Mouse (Mus musculus) intestine, embryonic 15.5 days (tissue): ENCODE results near the gene Pfkl. TPM values are rescaled to one million over a fixed set of nuclear protein-coding genes. Genes with fewer than 3 reads are reported as not detected.
"Not testable (repeated sequence)": the region's sequence is repeated elsewhere in the genome, so short reads cannot be mapped to it uniquely, and the experiment has no call there.

Source experiments
- ATAC-seq: fragments of 200-750 bp; cut with Nextera tagmentation; 2 replicates; pipeline ENCODE4 v1.8.0; 2017; ENCODE audit warnings: moderate TSS enrichment, moderate library complexity
- H3K27ac ChIP-seq: fragments of 300-500 bp; sonication (generic); 2 replicates; pipeline ENCODE4 v1.5.1; 2015; ENCODE audit warnings: mild to moderate bottlenecking, inconsistent platforms
- H3K27me3 ChIP-seq: fragments of 300-500 bp; sonication (generic); replicated peaks from 2 replicates; pipeline ENCODE4 v1.6.1; 2015; ENCODE audit warnings: inconsistent platforms
- H3K36me3 ChIP-seq: fragments of 300-500 bp; sonication (generic); 2 replicates; pipeline ENCODE4 v1.6.1; 2015; ENCODE audit warnings: inconsistent platforms
- H3K4me1 ChIP-seq: fragments of 300-500 bp; sonication (generic); replicated peaks from 2 replicates; pipeline ENCODE4 v1.6.1; 2015; ENCODE audit warnings: inconsistent platforms
- H3K4me2 ChIP-seq: fragments of 300-500 bp; sonication (generic); replicated peaks from 2 replicates; pipeline ENCODE4 v1.6.1; 2015; ENCODE audit warnings: mild to moderate bottlenecking, inconsistent platforms
- H3K4me3 ChIP-seq: fragments of 300-500 bp; sonication (generic); replicated peaks from 2 replicates; pipeline ENCODE4 v1.5.1; 2015; ENCODE audit warnings: inconsistent platforms
- H3K9ac ChIP-seq: fragments of 300-500 bp; sonication (generic); 2 replicates; pipeline ENCODE4 v1.6.1; 2015; ENCODE audit warnings: inconsistent platforms
- H3K9me3 ChIP-seq: fragments of 300-500 bp; sonication (generic); 2 replicates; pipeline ENCODE4 v1.6.1; 2016; ENCODE audit warnings: inconsistent platforms
- WGBS: fragments of 180-500 bp; shearing (Covaris S2); methylation state at CpG from one replicate; pipeline ENCODE4 v1.1.7; 2015; 5-methylcytosine and 5-hydroxymethylcytosine counted together
- polyA plus RNA-seq: library from polyadenylated mRNA; unstranded; fragments of >200 nt; fragmentation: Nextera tagmentation; extraction: Ambion mirVana; gene quantifications from 2 replicates; pipeline ENCODE4 v1.2.1, GENCODE M21; 2015

Gene Pfkl
- polyA plus RNA-seq, 1 experiment from 2014 or later, result 254 TPM

DNA sequence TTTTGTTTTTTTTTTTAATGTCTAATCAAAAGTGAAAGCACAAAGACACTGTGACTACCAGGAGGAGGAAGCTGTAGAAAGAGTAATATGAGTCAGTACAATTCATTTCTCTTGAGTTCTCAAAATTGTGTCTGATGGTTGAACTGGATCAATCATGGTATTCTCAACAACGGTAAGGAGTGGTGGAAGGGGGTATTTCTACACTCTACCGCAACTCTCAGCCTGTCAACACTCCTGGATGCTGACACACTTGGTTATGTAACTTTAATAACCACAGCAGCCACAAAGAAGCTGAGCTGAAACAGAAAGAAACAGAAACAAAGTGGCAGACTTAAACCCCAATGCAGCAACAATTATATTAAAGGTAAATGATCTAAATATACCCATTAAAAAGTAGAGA, 47.2 kb downstream of the Pfkl start:
- H3K4me3 ChIP-seq, result no peak overlapping the region
- H3K9ac ChIP-seq, result no peak overlapping the region
- no peaks in the 10 kb centered on the region for H3K4me1 ChIP-seq
- H3K27me3 ChIP-seq, result no peaks in the 10 kb centered on the region
- no peaks in the 10 kb centered on the region for H3K36me3 ChIP-seq
- H3K9me3 ChIP-seq, result no peaks in the 10 kb centered on the region
- ATAC-seq, result no peak
- no peak overlapping the region for H3K27ac ChIP-seq
- H3K4me2 ChIP-seq, result no peak overlapping the region
- WGBS, result 87% methylated on average over 2 of the region's 2 CpGs

DNA sequence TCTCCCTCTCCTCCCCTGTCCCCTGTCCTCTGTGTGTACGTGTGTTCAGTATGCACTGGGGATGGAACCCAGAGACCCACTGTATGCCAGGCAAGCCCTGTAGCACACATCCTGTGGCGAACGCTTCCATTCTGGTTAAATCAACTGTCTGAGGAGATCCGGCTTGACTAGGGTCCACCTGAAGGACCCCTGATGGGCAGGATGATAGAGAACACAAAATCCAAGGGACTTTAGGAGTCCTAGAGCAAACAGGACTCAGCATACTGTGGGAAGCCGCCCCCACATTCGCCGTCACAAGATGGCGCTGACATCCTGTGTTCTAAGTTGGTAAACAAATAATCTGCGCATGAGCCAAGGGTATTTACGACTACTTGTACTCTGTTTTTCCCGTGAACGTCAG, 59.4 kb downstream of the Pfkl start:
- WGBS, result 91% methylated on average over 9 of the region's 12 CpGs
- not testable (repeated sequence) for H3K4me2 ChIP-seq, H3K4me3 ChIP-seq, H3K36me3 ChIP-seq, H3K27me3 ChIP-seq, H3K9ac ChIP-seq, ATAC-seq, H3K27ac ChIP-seq, H3K4me1 ChIP-seq, H3K9me3 ChIP-seq

DNA sequence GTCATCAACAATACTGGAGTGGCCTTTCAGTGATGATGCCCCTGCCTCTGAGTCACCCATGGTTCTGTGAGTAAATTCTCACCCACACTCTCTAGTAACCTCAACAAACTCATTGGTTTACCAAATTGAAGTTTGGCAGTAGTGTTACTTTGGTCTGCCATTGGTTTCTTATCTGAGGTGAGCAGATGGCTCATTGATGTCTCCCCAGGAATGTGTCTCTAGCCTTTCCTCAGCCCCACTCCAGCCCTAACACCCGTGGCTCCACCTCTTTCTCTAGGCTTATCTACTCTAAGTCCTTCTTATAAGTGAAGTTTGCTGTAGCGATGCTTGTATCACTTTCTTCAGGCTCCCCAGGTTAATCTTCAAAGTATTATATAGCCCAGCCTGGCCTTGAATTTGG, 70.2 kb downstream of the Pfkl start:
- ATAC-seq, result no peak
- 57% methylated on average over 2 of the region's 2 CpGs for WGBS
- Histone ChIP-seq H3K27me3 (no peaks in the 10 kb centered on the region), H3K4me3 (no peak overlapping the region), H3K27ac (no peak overlapping the region), H3K9ac (no peak overlapping the region), H3K36me3 (no peaks in the 10 kb centered on the region), H3K4me1 (no peaks in the 10 kb centered on the region), H3K4me2 (no peak overlapping the region), H3K9me3 (no peaks in the 10 kb centered on the region; the same call in 1 of the 2 replicates)

Other genes starting within 250 kb of the Pfkl start
- not detected in 2 replicates for gene Gm3238, start 238.8 kb downstream of the Pfkl start, polyA plus RNA-seq
- not detected in 2 replicates for gene Gm7138, start 233.1 kb downstream of the Pfkl start, polyA plus RNA-seq
- gene Gm3250, start 227.5 kb downstream of the Pfkl start, polyA plus RNA-seq, result not detected in 2 replicates
- not detected in 2 replicates for gene Gm7137, start 221.9 kb downstream of the Pfkl start, polyA plus RNA-seq
- not detected in 2 replicates for gene Gm9639, start 215.0 kb downstream of the Pfkl start, polyA plus RNA-seq
- not detected in 2 replicates for gene Gm19668, start 210.9 kb downstream of the Pfkl start, polyA plus RNA-seq
- gene Gm9507, start 198.2 kb downstream of the Pfkl start, polyA plus RNA-seq, result not detected in 2 replicates
- gene Gm2696, start 195.4 kb downstream of the Pfkl start, polyA plus RNA-seq, result not detected in 2 replicates
- not detected in 2 replicates for gene Krtap10-4, start 183.0 kb downstream of the Pfkl start, polyA plus RNA-seq
- gene Krtap10-10, start 174.1 kb downstream of the Pfkl start, polyA plus RNA-seq, result not detected in 2 replicates
- gene Gm36176, start 163.3 kb downstream of the Pfkl start, polyA plus RNA-seq, result not detected in 2 replicates
- not detected in 2 replicates for gene Gm10318, start 157.2 kb downstream of the Pfkl start, polyA plus RNA-seq
- gene Gm3285, start 148.1 kb downstream of the Pfkl start, polyA plus RNA-seq, result not detected in 2 replicates
- 3.9 TPM in 2 replicates for gene Lrrc3, start 107.5 kb downstream of the Pfkl start, polyA plus RNA-seq
- 1.1 and 1.2 TPM in 2 replicates for gene Trpm2, start 39.5 kb downstream of the Pfkl start, polyA plus RNA-seq
- 17.3 and 17.5 TPM in 2 replicates for gene 1810043G02Rik, start 31.6 kb downstream of the Pfkl start, polyA plus RNA-seq
- gene Dnmt3l, start 31.9 kb upstream of the Pfkl start, polyA plus RNA-seq, result 0.11 and 0.31 TPM in 2 replicates
- gene Aire, start 33.5 kb upstream of the Pfkl start, polyA plus RNA-seq, result 0.15 and 0.28 TPM in 2 replicates
- 4.7 and 4.8 TPM in 2 replicates for gene Icosl, start 59.2 kb upstream of the Pfkl start, polyA plus RNA-seq
- 34.9 and 37.2 TPM in 2 replicates for gene D10Jhu81e, start 159.7 kb upstream of the Pfkl start, polyA plus RNA-seq
- gene Pwp2, start 175.1 kb upstream of the Pfkl start, polyA plus RNA-seq, result 17.5 and 17.7 TPM in 2 replicates
- gene Trappc10, start 234.6 kb upstream of the Pfkl start, polyA plus RNA-seq, result 17.3 and 17.6 TPM in 2 replicates